Mouse (Mus musculus) stomach, embryonic 14.5 days (tissue): ENCODE data around the gene Slc35b2. TPM values are rescaled to one million over a fixed set of nuclear protein-coding genes. Genes with fewer than 3 reads are reported as not detected.

Source experiments
- ATAC-seq: fragments of 200-750 bp; cut with Nextera tagmentation; 2 replicates; pipeline ENCODE4 v1.8.0; 2017; ENCODE audit warnings: low read depth, moderate TSS enrichment; ENCODE audit not compliant: insufficient number of reproducible peaks, insufficient read depth, low FRiP score
- H3K27ac ChIP-seq: fragments of 300-500 bp; sonication (generic); 2 replicates; pipeline ENCODE4 v1.5.1; 2014; ENCODE audit warnings: mild to moderate bottlenecking, low read length, moderate library complexity, mixed read lengths
- H3K27me3 ChIP-seq: fragments of 300-500 bp; sonication (generic); 2 replicates; pipeline ENCODE4 v1.6.1; 2014; ENCODE audit warnings: low read length, control low read depth, mixed read lengths; ENCODE audit not compliant: control insufficient read depth, insufficient read depth
- H3K36me3 ChIP-seq: fragments of 300-500 bp; sonication (generic); 2 replicates; pipeline ENCODE4 v1.6.1; 2014; ENCODE audit warnings: mild to moderate bottlenecking, control low read depth, low read length, moderate library complexity, mixed read lengths; ENCODE audit not compliant: control insufficient read depth, insufficient read depth
- H3K4me1 ChIP-seq: fragments of 300-500 bp; sonication (generic); 2 replicates; pipeline ENCODE4 v1.6.1; 2014; ENCODE audit warnings: low read length, control low read depth, mixed read lengths; ENCODE audit not compliant: control insufficient read depth, insufficient read depth
- H3K4me2 ChIP-seq: fragments of 300-500 bp; sonication (generic); replicated peaks from 2 replicates; pipeline ENCODE4 v1.6.1; 2014; ENCODE audit warnings: low read depth, low read length, control low read depth
- H3K4me3 ChIP-seq: fragments of 300-500 bp; sonication (generic); 2 replicates; pipeline ENCODE4 v1.5.1; 2014; ENCODE audit warnings: low read depth, low read length, control low read depth
- H3K9ac ChIP-seq: fragments of 300-500 bp; sonication (generic); replicated peaks from 2 replicates; pipeline ENCODE4 v1.6.1; 2014; ENCODE audit warnings: low read depth, mild to moderate bottlenecking, control low read depth, low read length, moderate library complexity, mixed read lengths
- H3K9me3 ChIP-seq: fragments of 300-500 bp; sonication (generic); 2 replicates; pipeline ENCODE4 v1.6.1; 2016; ENCODE audit warnings: low read depth, low read length, control low read depth; ENCODE audit not compliant: control insufficient read depth
- WGBS: fragments of 180-500 bp; shearing (Covaris S2); extraction: QIAGEN DNeasy Blood & Tissue Kit; methylation state at CpG from one replicate; pipeline ENCODE4 v1.1.7; 2014; 5-methylcytosine and 5-hydroxymethylcytosine counted together
- polyA plus RNA-seq: library from polyadenylated mRNA; unstranded; fragments of >200 nt; fragmentation: Nextera tagmentation; extraction: Ambion mirVana; gene quantifications from 2 replicates; pipeline ENCODE4 v1.2.1, GENCODE M21; 2014

The Slc35b2 gene
- polyA plus RNA-seq, 1 experiment from 2014 or later: 117 TPM

DNA sequence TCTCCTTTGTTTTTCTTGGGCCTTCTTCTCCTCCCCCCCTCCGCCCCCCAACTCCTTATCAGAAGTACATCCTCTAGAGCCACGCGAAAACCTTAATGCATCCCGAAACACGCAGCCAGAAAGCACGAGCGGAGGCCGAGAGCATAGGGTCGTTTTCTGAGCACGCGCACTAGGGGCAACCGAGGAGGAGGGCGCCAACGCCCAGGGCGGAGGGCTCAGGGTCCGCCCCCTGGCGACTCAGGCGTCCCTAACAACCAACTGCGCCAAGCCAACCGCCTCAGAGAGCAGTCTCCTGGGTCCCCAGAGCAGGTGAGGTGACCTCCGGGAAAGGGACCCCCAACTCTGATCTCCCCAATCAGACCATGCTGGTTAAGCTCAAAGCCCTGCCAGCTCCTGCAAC, 40.4 kb upstream of the Slc35b2 start, which contains the start of gene Tcte1:
Gene Tcte1, plus strand, starts transcription at position 172 of the 400 bp plus-strand sequence.
- H3K9me3 ChIP-seq: no peaks in the 10 kb centered on the region
- 3% methylated on average over 21 of the region's 21 CpGs for WGBS

DNA sequence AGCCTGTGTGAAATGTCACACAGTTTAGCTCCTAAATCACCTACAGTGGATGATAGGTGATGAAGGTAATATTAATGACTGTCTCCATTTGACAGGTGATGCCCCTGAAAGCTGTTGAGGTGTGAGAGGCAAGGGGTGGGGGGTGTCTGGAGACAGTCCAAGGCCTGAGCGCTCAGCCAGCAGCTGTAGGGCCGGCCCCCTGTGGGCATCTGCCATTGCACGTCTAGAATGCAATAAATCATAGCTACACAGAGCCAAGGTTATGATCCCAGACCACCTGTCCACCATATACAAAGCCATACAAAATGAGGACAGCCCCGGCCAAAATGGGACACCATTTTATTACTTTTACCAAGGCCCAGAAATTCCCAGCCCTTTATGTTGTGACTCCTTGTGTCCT, 38.7 kb upstream of the Slc35b2 start:
- ATAC-seq: no peak
- no peak overlapping the region for H3K4me3 ChIP-seq
- no peak overlapping the region for H3K4me2 ChIP-seq
- H3K36me3 ChIP-seq: peaks cover 4% of the 10 kb centered on the region; the same call in 1 of the 2 replicates
- no peaks in the 10 kb centered on the region for H3K9me3 ChIP-seq
- H3K9ac ChIP-seq: no peak overlapping the region
- no peaks in the 10 kb centered on the region for H3K27me3 ChIP-seq
- 0 out of 2 replicates have a peak, but pooled peaks cover 6% of the 10 kb centered on the region for H3K4me1 ChIP-seq
- H3K27ac ChIP-seq: no peak overlapping the region
- WGBS: 57% methylated on average over 4 of the region's 4 CpGs

More for the DNA sequence above, 40.4 kb upstream of the Slc35b2 start, which contains the start of gene Tcte1:
- H3K4me2 ChIP-seq: peak within 1 kb of the TSS; percentile 80
- peaks cover 4% of the 10 kb centered on the region; the same call in 1 of the 2 replicates for H3K36me3 ChIP-seq
- no peaks in the 10 kb centered on the region for H3K27me3 ChIP-seq
- peak within 1 kb of the TSS; percentile 30 for H3K4me3 ChIP-seq
- 0 out of 2 replicates have a peak, but pooled peaks cover 6% of the 10 kb centered on the region for H3K4me1 ChIP-seq
- peak; percentile 68; the same call in 1 of the 2 replicates for ATAC-seq
- H3K27ac ChIP-seq: no peak within 1 kb of the TSS
- no peak within 1 kb of the TSS; the same call in 1 of the 2 replicates for H3K9ac ChIP-seq

DNA sequence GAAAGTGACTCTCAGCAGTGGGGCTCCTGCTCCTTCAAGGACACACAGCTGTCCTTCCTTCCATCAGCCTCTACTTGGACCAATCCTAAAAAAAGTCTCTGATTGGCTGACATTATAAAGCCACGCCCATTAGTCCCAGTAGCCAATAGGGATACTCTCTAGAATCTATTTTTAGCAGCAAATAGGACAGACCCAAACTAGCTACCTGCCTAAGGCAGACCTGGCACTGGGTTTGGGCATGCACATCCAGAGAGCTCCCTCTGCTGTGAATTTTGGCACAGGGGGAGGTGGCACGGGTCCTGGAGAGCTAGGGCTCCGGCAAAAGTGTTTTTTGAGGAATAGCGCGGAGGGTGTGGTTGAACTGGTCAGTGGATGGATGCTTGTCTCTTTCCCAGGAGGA, 37.1 kb upstream of the Slc35b2 start:
- no peak overlapping the region for H3K9ac ChIP-seq
- WGBS: 19% methylated on average over 5 of the region's 5 CpGs
- no peak overlapping the region for H3K4me3 ChIP-seq
- H3K36me3 ChIP-seq: no peaks in the 10 kb centered on the region
- no peak overlapping the region for H3K4me2 ChIP-seq
- no peak for ATAC-seq
- no peaks in the 10 kb centered on the region for H3K27me3 ChIP-seq
- no peak overlapping the region for H3K27ac ChIP-seq
- 0 out of 2 replicates have a peak, but pooled peaks cover 6% of the 10 kb centered on the region for H3K4me1 ChIP-seq
- no peaks in the 10 kb centered on the region for H3K9me3 ChIP-seq

DNA sequence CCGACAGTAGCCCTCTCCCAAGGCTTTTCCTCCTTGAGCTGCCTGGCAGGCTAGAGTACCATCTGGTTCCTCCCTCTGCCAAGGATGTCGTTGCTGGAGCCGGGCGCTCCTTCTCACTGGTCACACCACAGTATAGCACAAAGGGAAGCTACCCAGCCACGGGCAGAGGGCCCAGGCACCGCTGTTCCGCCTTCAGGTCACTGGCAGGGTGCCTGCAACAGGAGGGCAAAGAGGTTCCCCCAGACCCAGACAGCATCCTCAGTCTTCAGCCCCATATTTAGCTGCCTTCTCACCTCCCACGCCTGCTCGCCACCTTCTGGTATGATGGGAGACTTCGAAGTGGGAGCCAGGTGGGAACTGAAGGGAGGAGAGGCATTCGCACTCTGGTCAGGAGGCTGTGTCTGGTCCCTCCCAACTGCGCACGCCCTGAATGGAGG, 33.3 kb upstream of the Slc35b2 start:
- Histone ChIP-seq H3K27me3 (peaks cover 7% of the 10 kb centered on the region; the same call in 1 of the 2 replicates), H3K36me3 (no peaks in the 10 kb centered on the region), H3K27ac (no peak overlapping the region), H3K9ac (no peak overlapping the region), H3K4me2 (no peak overlapping the region), H3K4me1 (no peaks in the 10 kb centered on the region), H3K9me3 (no peaks in the 10 kb centered on the region), H3K4me3 (no peak overlapping the region)
- ATAC-seq: no peak
- WGBS: 53% methylated on average over 13 of the region's 13 CpGs

- Histone ChIP-seq H3K27me3 (peaks cover 7% of the 10 kb centered on the region; the same call in 1 of the 2 replicates), H3K4me3 (no peak overlapping the region), H3K9ac (no peak overlapping the region), H3K4me1 (no peaks in the 10 kb centered on the region), H3K4me2 (no peak overlapping the region), H3K9me3 (no peaks in the 10 kb centered on the region), H3K27ac (no peak overlapping the region), H3K36me3 (no peaks in the 10 kb centered on the region)
- 52% methylated on average over 15 of the region's 15 CpGs for WGBS
- ATAC-seq: no peak
Observed at GRCm38 (mm10) chr17:45532896-45533295, 30.8 kb upstream of the Slc35b2 start.

DNA sequence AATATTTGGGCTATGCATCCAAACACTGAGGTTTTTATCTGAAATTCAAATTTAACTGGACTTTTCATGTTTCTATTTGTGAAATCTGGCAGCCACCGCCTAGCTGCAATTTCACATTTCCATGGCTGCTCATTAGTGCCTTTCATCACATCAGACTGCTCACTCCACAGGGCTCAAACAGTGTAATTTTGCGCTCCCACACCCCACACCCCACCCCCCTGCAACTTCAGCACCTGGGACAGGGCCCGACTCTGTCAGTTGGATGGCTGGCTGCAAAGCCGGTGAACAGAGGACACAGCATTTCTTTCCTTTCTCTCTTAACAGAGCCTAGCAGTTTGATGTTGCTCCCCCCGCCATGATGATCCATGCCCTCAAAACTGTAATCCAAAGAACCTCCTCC, 27.4 kb upstream of the Slc35b2 start:
- peaks cover 7% of the 10 kb centered on the region; the same call in 1 of the 2 replicates for H3K27me3 ChIP-seq
- no peaks in the 10 kb centered on the region for H3K36me3 ChIP-seq
- H3K4me2 ChIP-seq: no peak overlapping the region
- H3K4me1 ChIP-seq: no peaks in the 10 kb centered on the region
- H3K27ac ChIP-seq: no peak overlapping the region
- H3K9ac ChIP-seq: no peak overlapping the region
- no peaks in the 10 kb centered on the region for H3K9me3 ChIP-seq
- 13% methylated on average over 5 of the region's 5 CpGs for WGBS
- no peak overlapping the region for H3K4me3 ChIP-seq
- ATAC-seq: no peak

DNA sequence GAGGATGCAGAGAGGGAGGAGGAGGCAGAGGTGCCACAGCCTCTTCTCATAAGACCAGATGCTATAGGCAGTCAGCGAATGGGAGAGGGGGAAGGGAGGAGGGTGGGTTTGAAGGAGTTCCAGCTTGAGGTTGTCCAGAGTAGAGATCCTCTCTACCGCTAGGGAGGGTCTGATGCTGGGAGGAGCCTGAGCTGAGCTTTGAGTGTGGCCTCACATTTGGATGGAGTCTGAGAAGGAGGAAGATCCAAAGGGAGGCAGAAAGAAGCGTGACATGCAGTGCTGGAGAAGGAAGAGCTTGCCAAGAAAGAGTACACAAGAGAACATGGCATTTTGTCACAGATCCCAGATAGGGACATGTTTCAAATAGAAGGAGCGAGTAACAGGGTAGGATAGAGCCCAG, 25.3 kb upstream of the Slc35b2 start:
- WGBS: 53% methylated on average over 4 of the region's 4 CpGs
- Histone ChIP-seq H3K27ac (no peak overlapping the region), H3K27me3 (peaks cover 11% of the 10 kb centered on the region), H3K4me3 (no peak overlapping the region), H3K36me3 (no peaks in the 10 kb centered on the region), H3K4me2 (no peak overlapping the region), H3K9me3 (no peaks in the 10 kb centered on the region), H3K9ac (no peak overlapping the region), H3K4me1 (no peaks in the 10 kb centered on the region)
- ATAC-seq: no peak

DNA sequence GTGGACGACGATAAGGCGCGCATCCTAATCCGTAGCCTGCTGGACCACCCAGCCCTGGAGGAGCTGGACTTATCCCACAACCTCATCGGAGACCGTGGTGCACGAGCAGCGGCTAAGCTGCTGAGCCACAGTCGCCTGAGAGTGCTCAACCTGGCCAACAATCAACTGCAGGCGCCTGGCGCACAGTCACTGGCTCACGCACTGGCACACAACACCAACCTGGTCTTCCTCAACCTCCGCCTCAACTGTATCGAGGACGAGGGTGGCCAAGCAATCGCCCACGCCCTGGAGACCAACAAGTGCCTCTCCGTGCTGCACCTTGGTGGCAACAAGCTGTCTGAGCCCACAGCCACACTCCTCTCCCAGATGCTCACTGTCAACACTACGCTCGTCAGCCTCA, 24.0 kb upstream of the Slc35b2 start:
- 77% methylated on average over 21 of the region's 21 CpGs for WGBS
- no peak for ATAC-seq
- no peaks in the 10 kb centered on the region for H3K9me3 ChIP-seq
- H3K27ac ChIP-seq: no peak overlapping the region
- no peak overlapping the region for H3K4me2 ChIP-seq
- H3K36me3 ChIP-seq: no peaks in the 10 kb centered on the region
- no peak overlapping the region for H3K4me3 ChIP-seq
- no peaks in the 10 kb centered on the region for H3K4me1 ChIP-seq
- H3K9ac ChIP-seq: no peak overlapping the region
- H3K27me3 ChIP-seq: peaks cover 20% of the 10 kb centered on the region

- H3K9ac ChIP-seq: no peak overlapping the region
- H3K27ac ChIP-seq: no peak overlapping the region
- no peaks in the 10 kb centered on the region for H3K36me3 ChIP-seq
- no peaks in the 10 kb centered on the region for H3K9me3 ChIP-seq
- no peak for ATAC-seq
- 31% methylated on average over 6 of the region's 6 CpGs for WGBS
- no peak overlapping the region for H3K4me3 ChIP-seq
- peaks cover 39% of the 10 kb centered on the region for H3K27me3 ChIP-seq
- H3K4me2 ChIP-seq: no peak overlapping the region
- no peaks in the 10 kb centered on the region for H3K4me1 ChIP-seq
Observed at GRCm38 (mm10) chr17:45542129-45542528, 21.5 kb upstream of the Slc35b2 start.
